Mouse (Mus musculus): Measurements from ENCODE around the gene Foxj1.

DNA sequence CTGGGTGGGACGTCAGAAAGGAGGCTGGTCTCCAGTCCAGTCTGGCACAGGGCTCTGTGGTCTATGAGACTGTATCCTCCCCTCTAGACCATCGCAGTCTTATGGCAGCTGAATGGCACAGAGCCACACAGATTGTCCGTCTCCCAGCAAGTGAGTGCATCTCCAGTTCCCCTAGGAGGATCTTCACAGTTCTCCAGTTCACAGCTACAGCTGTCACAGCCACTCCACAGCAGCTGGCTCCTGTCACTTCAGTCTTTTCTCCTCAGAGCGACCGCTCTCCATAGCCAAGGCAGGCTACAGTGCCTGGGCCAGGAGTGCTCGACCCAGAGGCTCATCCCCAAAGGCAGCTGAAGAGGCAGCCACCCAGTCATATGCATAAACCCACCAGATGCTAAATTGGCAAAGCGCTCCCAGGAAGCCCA lies 49.4 kb downstream of the Foxj1 start:
- TF ChIP-seq POLR2A (IDR thresholded peaks at IDR 0.05; ENCODE audit: insufficient read depth, low read depth, low read length) (no peak), CTCF (IDR thresholded peaks at IDR 0.05; ENCODE audit: insufficient read depth, low read depth, low read length) (no peak)
